Comparison of ENCODE assay signal across 9 mouse cellular contexts in genomic region chr12:41483091-41483592, GRCm38 (mm10). TPM values are rescaled to one million over a fixed set of nuclear protein-coding genes. Genes with fewer than 3 reads are reported as not detected.
DNase-seq lines count a peak whose midpoint lies in the region; ATAC-seq lines count a peak whose summit lies in the region.
"Had no signal": no experiment of that assay in that cellular context is flagged by ENCODE, and none has a peak within 500 bp of the region (broad histone marks: within the 10 kb centered on the region; RNA-seq: fewer than 3 reads in every experiment).

No protein-coding gene starts in this region.

- ATAC-seq in megakaryocyte, adult 5-6 weeks (ENCODE audit: poor library complexity, severe bottlenecking), result no peak
- ATAC-seq in stomach, embryonic 15.5 days (ENCODE audit: insufficient read depth, low FRiP score, low read depth), result no peak

- no peak overlapping the region for H3K27ac ChIP-seq in stomach, embryonic 15.5 days
- H3K27ac ChIP-seq: macrophage had no signal

- H3K4me3 ChIP-seq in megakaryocyte, embryonic 14.5 days (replicated peaks), result peak overlapping the region; percentile 91
- H3K4me3 ChIP-seq in stomach, embryonic 15.5 days (replicated peaks), result peak overlapping the region; percentile 37

- no peaks in the 10 kb centered on the region for H3K27me3 ChIP-seq in megakaryocyte, embryonic 14.5 days (replicated peaks)
- no peaks in the 10 kb centered on the region for H3K27me3 ChIP-seq in stomach, embryonic 15.5 days (replicated peaks)

- intact Hi-C loops in left cerebral cortex, postnatal 25 days (cut with DNase I), result loop anchor here (10.0 kb wide), 1 partner anchor 228 kb away; no protein-coding TSS in a partner anchor
- intact Hi-C loops in heart, postnatal 36 days (cut with DNase I), result no loop called here

- WGBS in stomach, embryonic 15.5 days, result 82% methylated on average over 5 of the region's 5 CpGs

- no peaks in the 10 kb centered on the region for H3K36me3 ChIP-seq in megakaryocyte, embryonic 14.5 days (replicated peaks; ENCODE audit: low read length)
- H3K36me3 ChIP-seq in stomach, embryonic 15.5 days, result no peaks in the 10 kb centered on the region

- DNase-seq in cerebellum, adult 18-20 months, result peak; percentile 11 to 42
- no peak for DNase-seq in cerebellum, adult 11 months
- DNase-seq in left cerebral cortex, postnatal 25 days (ENCODE audit: low spot score in 2 of 2), result peak; percentile 37 to 59
- no peak for DNase-seq in embryo, embryonic 9.5 days (ENCODE audit: extremely low spot score)
- DNase-seq in heart, postnatal 36 days, result no peak

- H3K9ac ChIP-seq in stomach, embryonic 15.5 days, result no peak overlapping the region

- peak overlapping the region; percentile 49 for H3K4me2 ChIP-seq in stomach, embryonic 15.5 days

- no peaks in the 10 kb centered on the region for H3K9me3 ChIP-seq in megakaryocyte, embryonic 14.5 days
- H3K9me3 ChIP-seq in stomach, embryonic 15.5 days, result no peaks in the 10 kb centered on the region

- H3K4me1 ChIP-seq in megakaryocyte, embryonic 14.5 days, result peaks cover 39% of the 10 kb centered on the region
- no peaks in the 10 kb centered on the region for H3K4me1 ChIP-seq in stomach, embryonic 15.5 days

RNA-seq across cellular contexts. Expression of gene Lrrn3, which starts 3.1 kb away (rescaled TPM):
- 0.09 TPM in 1 of 2 replicates, not detected in the other for polyA plus RNA-seq in megakaryocyte, embryonic 14.5 days (2012; ENCODE audit: insufficient read depth, low replicate concordance)
- total RNA-seq in megakaryocyte, adult 5-6 weeks (2015), result 0.20 and 0.25 TPM in 2 replicates
- not detected in 2 replicates for total RNA-seq in megakaryocyte, adult 5-6 weeks (2017)
- total RNA-seq in left cerebral cortex, postnatal 25 days (2021), result 10 to 100 TPM; 50.0 to 54.9 TPM
- polyA plus RNA-seq in stomach, embryonic 15.5 days (2015; fragmentation: Nextera tagmentation; extraction: Ambion mirVana), result 10.1 and 11.9 TPM in 2 replicates
- total RNA-seq in heart, postnatal 36 days (2021), result under 1 TPM; 0.24 to 0.28 TPM

Comparison
In these comparisons a context has a peak if more than half of its experiments do, and no peak if none do; other contexts are left out.
1. DNase-seq: peak in cerebellum, adult 18-20 months (2 of 2) and left cerebral cortex, postnatal 25 days (2 of 2); none in cerebellum, adult 11 months (single experiment), embryo, embryonic 9.5 days (single experiment) and heart, postnatal 36 days (0 of 2).
2. RNA of gene Lrrn3, which starts 3.1 kb away (total RNA-seq): 50.0 to 54.9 TPM in left cerebral cortex, postnatal 25 days; 0.24 to 0.28 TPM in heart, postnatal 36 days and 0.20 to 0.25 TPM in megakaryocyte, adult 5-6 weeks; every median in the first group is over 10 times any median in the second.